Mouse (Mus musculus): ENCODE measurements around the gene Zfp729a.
"Not testable (repeated sequence)": the region's sequence is repeated elsewhere in the genome, so short reads cannot be mapped to it uniquely, and the experiment has no call there.

Zfp729a gene

DNA sequence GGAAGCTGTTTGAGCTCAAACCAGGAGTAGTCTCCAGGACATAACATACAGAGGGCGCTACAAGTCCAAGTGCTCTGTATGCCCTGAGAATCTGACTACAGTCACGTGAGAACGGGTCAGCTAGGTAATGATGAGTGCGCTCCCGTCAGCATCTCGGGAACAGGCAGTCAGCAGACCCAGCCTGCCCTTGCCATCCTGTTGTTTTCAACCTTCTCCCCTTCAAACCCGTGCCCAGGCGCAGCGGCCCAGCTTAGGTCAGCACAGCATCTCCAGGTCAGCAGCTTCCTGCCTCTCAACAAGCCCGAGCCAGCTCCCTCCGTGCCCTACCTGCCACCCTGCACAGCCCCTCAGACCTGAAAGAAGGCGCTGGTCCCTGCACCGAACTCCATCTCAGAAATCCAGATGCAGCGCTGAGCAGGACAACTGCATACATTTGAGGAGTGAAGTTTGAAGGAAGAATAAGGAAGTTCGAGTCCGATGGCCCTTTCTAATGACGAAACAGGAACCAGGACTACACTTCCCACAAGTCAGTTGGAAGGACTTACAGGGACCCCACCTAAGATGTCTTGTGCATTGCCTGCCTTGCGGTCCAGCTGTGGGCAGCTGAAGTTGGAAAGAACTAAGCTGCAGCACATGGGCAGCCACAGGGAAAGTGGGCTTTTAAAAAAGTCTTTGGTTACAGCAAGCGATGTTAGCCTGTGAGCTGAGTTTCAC, at the start of gene Zfp729a, which contains the start of gene Gm49345:
Gene Zfp729a (minus strand): TSS at position 498 of the 714 bp plus-strand sequence.
Gene Gm49345 (minus strand): TSS at position 476 of the 714 bp plus-strand sequence.
- DNase-seq (ENCODE audit: low read depth): peak; percentile 80

DNA sequence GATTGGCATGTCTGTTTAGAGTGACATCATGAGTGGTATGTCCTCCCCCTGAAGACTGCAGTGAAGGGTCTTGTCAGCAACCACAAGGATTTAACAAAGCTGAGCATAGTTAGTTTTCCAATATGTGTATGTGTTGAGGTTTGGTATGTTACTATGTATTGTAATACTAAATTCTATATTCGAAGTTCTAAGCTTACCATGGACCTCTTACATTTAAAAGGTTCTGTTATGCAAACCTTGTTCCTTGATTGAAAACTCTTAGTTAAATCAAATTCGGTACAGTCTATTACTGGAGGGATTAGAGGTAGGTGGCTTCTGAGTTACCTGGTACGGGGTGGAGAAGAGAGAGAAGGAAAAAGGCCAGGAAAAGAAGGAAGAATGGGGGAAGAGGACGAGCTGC, 49.4 kb upstream of the Zfp729a start, which contains the start of gene Zfp738:
Gene Zfp738 (minus strand): TSS at position 101 of the 400 bp plus-strand sequence.
- DNase-seq (ENCODE audit: low read depth): no peak

DNA sequence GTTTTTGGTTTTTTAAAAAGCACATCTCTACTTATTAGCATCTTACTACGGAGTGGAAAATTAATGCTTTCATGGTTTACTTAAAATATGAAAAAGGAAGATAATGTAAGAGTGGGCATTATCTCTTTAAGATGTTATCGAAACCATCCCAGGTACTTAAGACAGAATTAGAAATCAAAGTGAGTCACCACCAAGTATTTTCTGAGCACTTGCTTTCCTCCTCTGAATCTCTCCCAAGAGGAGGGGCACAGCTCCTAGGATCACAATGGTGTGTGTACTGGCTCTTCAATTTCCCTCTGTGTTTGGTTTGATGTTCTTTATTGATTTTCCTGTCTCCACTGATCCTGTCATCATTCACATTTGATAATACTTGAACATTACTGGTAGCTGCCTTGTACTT, 46.2 kb upstream of the Zfp729a start:
- DNase-seq (ENCODE audit: low read depth): not testable (repeated sequence)

DNA sequence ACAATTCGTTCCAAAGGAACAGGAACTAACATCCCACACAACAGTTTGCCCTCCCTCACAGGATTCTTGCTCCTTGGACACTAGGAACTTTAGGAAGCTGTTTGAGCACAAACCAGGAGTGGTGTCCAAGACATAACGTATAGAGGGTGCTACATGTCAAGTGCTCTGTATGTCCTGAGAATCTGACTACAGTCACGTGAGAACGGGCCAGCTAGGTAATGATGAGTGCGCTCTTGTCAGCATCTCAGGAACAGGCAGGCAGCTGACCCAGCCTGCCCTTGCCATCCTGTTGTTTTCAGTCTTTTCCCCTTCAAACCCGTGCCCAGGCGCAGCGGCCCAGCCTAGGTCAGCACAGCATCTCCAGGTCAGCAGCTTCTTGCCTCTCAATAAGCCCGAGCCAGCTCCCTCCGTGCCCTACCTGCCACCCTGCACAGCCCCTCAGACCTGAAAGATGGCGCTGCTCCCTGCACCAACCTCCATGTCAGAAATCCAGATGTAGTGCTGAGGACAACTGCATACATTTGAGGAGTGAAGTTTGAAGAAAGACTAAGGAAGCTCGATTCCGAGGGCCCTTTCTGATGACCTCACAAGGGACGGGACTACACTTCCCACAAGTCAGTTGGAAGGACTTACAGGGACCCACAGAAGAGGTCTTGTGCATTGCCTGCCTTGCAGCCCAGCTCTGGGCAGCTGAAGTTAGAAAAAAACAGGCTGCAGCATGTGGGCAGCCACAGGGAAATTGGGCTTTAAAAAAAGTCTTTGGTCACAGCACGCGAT, 45.6 kb upstream of the Zfp729a start:
- peak; percentile 67 for DNase-seq (ENCODE audit: low read depth)

DNA sequence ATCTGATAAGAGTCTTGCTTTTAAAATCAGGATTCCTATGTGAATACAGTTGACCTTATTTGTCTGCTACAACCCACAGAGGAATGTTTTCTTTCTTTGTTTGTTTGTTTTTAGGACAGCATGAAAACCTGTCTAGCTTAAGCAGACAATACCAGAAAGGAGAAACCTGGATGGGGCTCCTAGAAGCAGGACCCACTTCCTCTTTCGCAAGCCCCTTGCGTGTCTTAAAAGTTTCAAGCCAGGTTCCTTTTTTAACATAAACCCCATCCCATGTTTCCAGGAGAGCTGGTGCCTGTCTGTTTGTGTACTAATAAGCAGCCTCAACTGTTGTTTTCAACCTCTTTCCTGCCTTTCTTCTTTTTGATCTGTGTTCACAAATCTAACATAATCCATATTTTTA, 37.3 kb upstream of the Zfp729a start:
- DNase-seq (ENCODE audit: low read depth): no peak

DNA sequence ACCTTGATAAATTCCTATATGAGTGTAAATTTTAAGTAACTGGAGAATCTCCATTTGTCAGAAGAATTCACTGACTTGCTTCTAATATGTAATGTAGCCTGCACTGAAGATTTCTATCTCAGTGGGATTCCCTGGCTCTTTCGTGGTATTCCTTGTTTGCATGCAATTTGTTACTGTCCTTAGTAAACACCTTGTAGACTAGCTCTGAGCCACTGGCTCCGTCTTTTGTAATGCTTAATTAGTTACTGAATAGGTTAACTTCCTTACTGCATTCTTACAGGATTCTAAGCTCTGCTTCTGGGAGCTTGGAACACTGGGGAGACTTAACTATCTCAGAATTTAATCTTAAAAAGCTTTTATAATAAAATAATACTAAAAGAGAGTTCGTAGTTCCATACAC, 14.9 kb upstream of the Zfp729a start:
- DNase-seq (ENCODE audit: low read depth): no peak

DNA sequence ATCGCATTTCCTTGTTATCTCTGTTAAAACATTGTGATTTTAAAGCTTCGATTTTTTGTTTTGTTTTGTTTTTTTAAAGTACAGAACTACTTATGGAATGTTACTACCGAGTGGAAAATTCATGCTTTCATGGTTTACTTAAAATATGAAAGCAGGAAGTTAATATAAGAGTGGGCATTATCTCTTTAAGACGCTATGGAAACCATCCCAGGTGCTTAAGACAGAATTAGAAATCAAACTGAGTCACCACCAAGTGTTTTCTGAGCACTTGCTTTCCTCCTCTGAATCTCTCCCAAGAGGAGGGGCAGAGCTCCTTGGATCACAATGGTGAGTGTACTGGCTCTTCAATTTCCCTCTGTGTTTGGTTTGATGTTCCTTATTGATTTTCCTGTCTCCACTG, 27.5 kb downstream of the Zfp729a start:
- peak; percentile 2 for DNase-seq (ENCODE audit: low read depth)

DNA sequence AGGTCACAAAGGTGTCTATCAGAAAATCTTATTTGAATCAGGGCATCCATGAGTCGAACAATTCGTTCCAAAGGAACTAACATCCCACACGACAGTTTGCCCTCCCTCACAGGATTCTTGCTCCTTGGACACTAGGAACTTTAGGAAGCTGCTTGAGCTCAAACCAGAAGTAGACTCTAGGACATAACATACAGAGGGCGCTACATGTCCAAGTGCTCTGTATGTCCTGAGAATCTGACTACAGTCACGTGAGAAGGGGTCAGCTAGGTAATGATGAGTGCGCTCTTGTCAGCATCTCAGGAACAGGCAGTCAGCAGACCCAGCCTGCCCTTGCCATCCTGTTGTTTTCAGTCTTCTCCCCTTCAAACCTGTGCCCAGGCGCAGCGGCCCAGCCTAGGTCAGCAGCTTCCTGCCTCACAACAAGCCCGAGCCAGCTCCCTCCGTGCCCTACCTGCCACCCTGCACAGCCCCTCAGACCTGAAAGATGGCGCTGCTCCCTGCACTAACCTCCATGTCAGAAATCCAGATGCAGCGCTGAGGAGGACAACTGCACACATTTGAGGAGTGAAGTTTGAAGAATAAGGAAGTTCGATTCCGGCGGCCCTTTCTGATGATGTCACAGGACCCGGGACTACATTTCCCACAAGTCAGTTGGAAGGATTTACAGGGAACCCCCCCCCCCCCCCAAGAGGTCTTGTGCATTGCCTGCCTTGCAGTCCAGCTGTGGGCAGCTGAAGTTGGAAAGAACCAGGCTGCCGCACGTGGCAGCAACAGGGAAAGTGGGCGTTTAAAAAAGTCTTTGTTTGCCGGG, 28.3 kb downstream of the Zfp729a start, which contains the start of gene Zfp729b:
Gene Zfp729b (minus strand): TSS at position 642 of the 811 bp plus-strand sequence.
- peak; percentile 79 for DNase-seq (ENCODE audit: low read depth)

DNA sequence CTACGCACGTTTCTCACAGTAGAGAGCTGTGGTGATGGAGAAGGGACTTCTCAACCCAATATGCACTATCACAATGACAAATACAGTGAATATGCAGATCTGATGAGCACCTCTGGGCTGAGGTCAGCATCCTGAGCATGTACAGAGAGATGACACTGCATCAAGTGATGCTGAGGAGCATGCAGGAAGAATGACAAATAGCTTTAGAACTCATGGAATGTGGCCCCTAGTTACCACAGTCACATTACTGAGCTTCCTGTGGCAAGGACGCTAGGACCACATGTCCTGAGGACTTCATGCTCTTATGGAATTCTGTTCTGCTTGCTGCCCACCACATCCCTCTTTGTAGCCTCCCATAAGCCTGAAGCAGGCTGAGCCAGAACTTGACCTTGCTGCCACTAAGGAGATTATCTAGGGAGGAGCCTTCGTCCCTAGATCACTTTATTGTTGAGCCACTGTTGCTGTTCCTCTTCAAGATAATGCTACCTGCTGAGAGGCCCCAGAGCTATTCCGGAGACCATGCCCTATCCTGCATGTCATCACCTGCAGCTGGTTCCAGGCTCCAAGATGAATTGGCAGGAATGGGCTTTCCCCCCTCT, 64.9 kb downstream of the Zfp729a start:
- no peak for DNase-seq (ENCODE audit: low read depth)
